Mouse (Mus musculus) CH12.LX (cell line): ENCODE measurements around the gene Nr1h4. TPM values are rescaled to one million over a fixed set of nuclear protein-coding genes. Genes with fewer than 3 reads are reported as not detected.

Source experiments
- DNase-seq: peaks from one replicate; pipeline ENCODE4 v3.0.0-alpha.2; 2013; ENCODE audit errors: extremely low read depth
- H3K27ac ChIP-seq: 2 replicates; pipeline ENCODE4 v1.5.1; 2012; ENCODE audit warnings: low read depth, mild to moderate bottlenecking, control low read depth, moderate library complexity; ENCODE audit not compliant: insufficient read depth
- H3K27me3 ChIP-seq: replicated peaks from 2 replicates; pipeline ENCODE3; 2012; ENCODE audit warnings: inconsistent platforms
- H3K36me3 ChIP-seq, 2 experiments: replicated peaks in 1 of 2; 2 replicates each; pipeline versions ENCODE3 to v1.6.1; 2012; ENCODE audit warnings: inconsistent platforms in 1 of 2, low read length in 1 of 2, mild to moderate bottlenecking in 1 of 2, mixed read lengths in 1 of 2, moderate library complexity in 1 of 2; ENCODE audit not compliant: control insufficient read depth in 1 of 2, insufficient read depth in 1 of 2
- H3K4me1 ChIP-seq, 2 experiments: 2 replicates each; pipeline ENCODE4 v1.6.1; 2012; ENCODE audit warnings: inconsistent platforms in 1 of 2, moderate library complexity in 1 of 2; ENCODE audit not compliant: insufficient read depth in 2 of 2, control insufficient read depth in 1 of 2
- H3K4me2 ChIP-seq: 2 replicates; pipeline ENCODE4 v1.6.1; 2012; ENCODE audit warnings: low read depth, mild to moderate bottlenecking, control low read depth; ENCODE audit not compliant: poor library complexity, insufficient read depth, severe bottlenecking
- H3K4me3 ChIP-seq, 3 experiments: fragments of 150-350 bp in 1 of 3; sonication (generic) in 1 of 3; replicated peaks in 1 of 3; 2 replicates each; pipeline versions ENCODE3 to v1.5.1; 2011 to 2012; ENCODE audit warnings: low read depth in 2 of 3, low read length in 2 of 3, mild to moderate bottlenecking in 2 of 3, moderate library complexity in 2 of 3, control low read depth in 1 of 3, improper control_type of control experiment in 1 of 3, inconsistent platforms in 1 of 3, mixed read lengths in 1 of 3; ENCODE audit not compliant: poor library complexity in 1 of 3
- H3K79me2 ChIP-seq: replicated peaks from 2 replicates; pipeline ENCODE4 v1.6.1; 2012; ENCODE audit warnings: mild to moderate bottlenecking, moderate library complexity; ENCODE audit not compliant: control insufficient read depth, poor library complexity, insufficient read depth, severe bottlenecking; ENCODE audit errors: extremely low read depth
- H3K9ac ChIP-seq: 2 replicates; pipeline ENCODE4 v1.6.1; 2012; ENCODE audit warnings: low read depth, mild to moderate bottlenecking, control low read depth, moderate library complexity; ENCODE audit not compliant: insufficient read depth
- H3K9me3 ChIP-seq: replicated peaks from 2 replicates; pipeline ENCODE3; 2012; ENCODE audit warnings: low read length, inconsistent platforms, mixed read lengths
- CHD1 ChIP-seq: IDR thresholded peaks from 2 replicates; pipeline ENCODE4 v1.6.1; 2012; ENCODE audit warnings: low read depth, low read length, improper control_type of control experiment, inconsistent platforms
- CHD2 ChIP-seq: IDR thresholded peaks from 2 replicates; pipeline ENCODE4 v1.6.1; 2011; ENCODE audit warnings: low read length, improper control_type of control experiment
- ELF1 ChIP-seq: IDR thresholded peaks from 2 replicates; pipeline ENCODE4 v1.6.1; 2014; ENCODE audit warnings: low read depth, mild to moderate bottlenecking, inconsistent platforms, low read length, improper control_type of control experiment
- ETS1 ChIP-seq: conservative IDR thresholded peaks from 2 replicates; pipeline ENCODE4 v1.6.1; 2012; ENCODE audit warnings: low read depth, mild to moderate bottlenecking, inconsistent platforms, low read length, improper control_type of control experiment, moderate library complexity
- GABPA ChIP-seq: IDR thresholded peaks from 2 replicates; pipeline ENCODE4 v1.6.1; 2012; ENCODE audit warnings: low read depth, low read length, improper control_type of control experiment, inconsistent platforms; ENCODE audit not compliant: insufficient replicate concordance
- HCFC1 ChIP-seq: IDR thresholded peaks from 2 replicates; pipeline ENCODE4 v1.6.1; 2012; ENCODE audit warnings: low read depth, mild to moderate bottlenecking, inconsistent platforms, low read length, improper control_type of control experiment
- IRF4 ChIP-seq: IDR thresholded peaks from 2 replicates; pipeline ENCODE4 v1.6.1; 2014; ENCODE audit warnings: low read depth, mild to moderate bottlenecking, inconsistent platforms, low read length, improper control_type of control experiment
- MAFK ChIP-seq: IDR thresholded peaks from 2 replicates; pipeline ENCODE4 v1.6.1; 2011; ENCODE audit warnings: low read length, improper control_type of control experiment; ENCODE audit not compliant: insufficient replicate concordance
- MAX ChIP-seq: IDR thresholded peaks from 2 replicates; pipeline ENCODE4 v1.6.1; 2011; ENCODE audit warnings: low read length, improper control_type of control experiment
- NELFE ChIP-seq: IDR thresholded peaks from 2 replicates; pipeline ENCODE4 v1.6.1; 2011; ENCODE audit warnings: low read depth, low read length, improper control_type of control experiment
- NRF1 ChIP-seq: IDR thresholded peaks from 2 replicates; pipeline ENCODE4 v1.6.1; 2014; ENCODE audit warnings: low read depth, mild to moderate bottlenecking, inconsistent platforms, low read length, improper control_type of control experiment, moderate library complexity
- POLR2A ChIP-seq: IDR thresholded peaks from 2 replicates; pipeline ENCODE4 v1.6.1; 2011; ENCODE audit warnings: low read depth, mild to moderate bottlenecking, improper control_type of control experiment, low read length
- RAD21 ChIP-seq: IDR thresholded peaks from 2 replicates; pipeline ENCODE4 v1.6.1; 2011; ENCODE audit warnings: low read depth, mild to moderate bottlenecking, low read length, improper control_type of control experiment, moderate library complexity
- RCOR1 ChIP-seq: conservative IDR thresholded peaks from 2 replicates; pipeline ENCODE4 v1.6.1; 2012; ENCODE audit warnings: low read depth, mild to moderate bottlenecking, inconsistent platforms, low read length, improper control_type of control experiment
- TCF12 ChIP-seq: IDR thresholded peaks from 2 replicates; pipeline ENCODE4 v1.6.1; 2014; ENCODE audit warnings: low read depth, mild to moderate bottlenecking, inconsistent platforms, low read length, improper control_type of control experiment
- UBTF ChIP-seq: IDR thresholded peaks from 2 replicates; pipeline ENCODE4 v1.6.1; 2012; ENCODE audit warnings: low read depth, mild to moderate bottlenecking, inconsistent platforms, low read length, improper control_type of control experiment, moderate library complexity
- USF1 ChIP-seq: IDR thresholded peaks from 2 replicates; pipeline ENCODE4 v1.6.1; 2014; ENCODE audit warnings: low read depth, mild to moderate bottlenecking, inconsistent platforms, low read length, improper control_type of control experiment
- ZMIZ1 ChIP-seq: IDR thresholded peaks from 2 replicates; pipeline ENCODE4 v1.6.1; 2012; ENCODE audit warnings: low read depth, mild to moderate bottlenecking, inconsistent platforms, low read length, improper control_type of control experiment
- ZNF384 ChIP-seq: IDR thresholded peaks from 2 replicates; pipeline ENCODE4 v1.6.1; 2012; ENCODE audit warnings: low read depth, low read length, improper control_type of control experiment, inconsistent platforms
- dilution Hi-C: fragments of 300-500 bp; cut with MboI; formaldehyde crosslinking; loops from 2 replicates; pipeline ENCODE4 v1.14.3; 2020; ENCODE audit warnings: low sequenced_read_pairs; ENCODE audit not compliant: extremely low pct_unique_long_range_greater_than_20kb, extremely low pct_ligation_motif_present
- in situ Hi-C: fragments of 300-500 bp; cut with MboI; formaldehyde crosslinking; loops from 3 replicates; pipeline ENCODE4 v1.14.3; 2019; ENCODE audit warnings: low sequenced_read_pairs, low pct_ligation_motif_present, low pct_unique_long_range_greater_than_20kb, mixed read lengths
- polyA plus RNA-seq: library from polyadenylated mRNA; unstranded; fragments of >175 nt; gene quantifications from 2 replicates; pipeline ENCODE4 v1.2.1, GENCODE M21; 2012; ENCODE audit warnings: low read depth; ENCODE audit not compliant: insufficient read length
- total RNA-seq, 2 experiments: library from RNA; depleted of rRNA; stranded (reverse); fragments of 300-350 nt in 1 of 2; fragments of >200 nt in 1 of 2; gene quantifications; 2 replicates each; pipeline ENCODE4 v1.2.3; 2012 to 2014

Nr1h4 gene
- total and polyA plus RNA-seq, 3 experiments: not detected

GRCm38 (mm10) chr10:89404936-89405335 is 128.4 kb downstream of the Nr1h4 start:
- no peak for DNase-seq
- TF ChIP-seq NELFE: no peak
- no peak for TF ChIP-seq RCOR1
- TF ChIP-seq MAFK: no peak
- no peak for TF ChIP-seq RAD21
- no peak for TF ChIP-seq ETS1
- TF ChIP-seq CHD2: no peak
- no peak for TF ChIP-seq MAX
- no peak for TF ChIP-seq HCFC1
- TF ChIP-seq IRF4: no peak
- TF ChIP-seq GABPA: no peak
- TF ChIP-seq CHD1: no peak
- TF ChIP-seq USF1: no peak
- no peak for TF ChIP-seq ZNF384
- no peak for TF ChIP-seq UBTF
- TF ChIP-seq ZMIZ1: no peak
- TF ChIP-seq ELF1: no peak
- TF ChIP-seq POLR2A: no peak
- TF ChIP-seq TCF12: no peak
- no peak for TF ChIP-seq NRF1
- in situ Hi-C loops: no loop called here
- H3K9me3 ChIP-seq: peaks cover 13% of the 10 kb centered on the region
- peaks cover 0 to 15% of the 10 kb centered on the region in 2 experiments; a peak in 2 of 4 replicates for H3K4me1 ChIP-seq
- H3K4me3 ChIP-seq: no peak overlapping the region
- no peaks in the 10 kb centered on the region for H3K79me2 ChIP-seq
- no peak overlapping the region for H3K9ac ChIP-seq
- dilution Hi-C loops: no loop called here
- H3K4me2 ChIP-seq: no peak overlapping the region
- H3K27ac ChIP-seq: no peak overlapping the region
- H3K27me3 ChIP-seq: no peaks in the 10 kb centered on the region
- H3K36me3 ChIP-seq: peaks cover 0 to 3% of the 10 kb centered on the region in 2 experiments

Other genes starting within 250 kb of the Nr1h4 start
- gene Ano4, start 188.8 kb downstream of the Nr1h4 start, total RNA-seq (2012; rRNA removed): not detected in 2 replicates
- not detected in 2 replicates for gene Ano4, start 188.8 kb downstream of the Nr1h4 start, total RNA-seq (2014; rRNA removed)
- not detected in 2 replicates for gene Ano4, start 188.8 kb downstream of the Nr1h4 start, polyA plus RNA-seq
- 8.3 and 9.4 TPM in 2 replicates for gene Gas2l3, start 89.6 kb downstream of the Nr1h4 start, total RNA-seq (2012; rRNA removed)
- gene Gas2l3, start 89.6 kb downstream of the Nr1h4 start, total RNA-seq (2014; rRNA removed): 10.7 and 12.2 TPM in 2 replicates
- gene Gas2l3, start 89.6 kb downstream of the Nr1h4 start, polyA plus RNA-seq: 7.3 and 8.8 TPM in 2 replicates
- gene Slc17a8, start 87.7 kb upstream of the Nr1h4 start, total RNA-seq (2012; rRNA removed): not detected in 2 replicates
- gene Slc17a8, start 87.7 kb upstream of the Nr1h4 start, total RNA-seq (2014; rRNA removed): not detected in 2 replicates
- not detected in 2 replicates for gene Slc17a8, start 87.7 kb upstream of the Nr1h4 start, polyA plus RNA-seq
- 14.1 and 15.1 TPM in 2 replicates for gene Scyl2, start 152.7 kb upstream of the Nr1h4 start, total RNA-seq (2012; rRNA removed)
- gene Scyl2, start 152.7 kb upstream of the Nr1h4 start, total RNA-seq (2014; rRNA removed): 17.4 and 19.5 TPM in 2 replicates
- gene Scyl2, start 152.7 kb upstream of the Nr1h4 start, polyA plus RNA-seq: 15.5 and 17.2 TPM in 2 replicates
- gene Actr6, start 198.7 kb upstream of the Nr1h4 start, total RNA-seq (2012; rRNA removed): 11.7 and 14.6 TPM in 2 replicates
- gene Actr6, start 198.7 kb upstream of the Nr1h4 start, total RNA-seq (2014; rRNA removed): 48.4 and 50.5 TPM in 2 replicates
- gene Actr6, start 198.7 kb upstream of the Nr1h4 start, polyA plus RNA-seq: 18.0 and 21.4 TPM in 2 replicates
- 31.5 and 40.1 TPM in 2 replicates for gene Uhrf1bp1l, start 211.4 kb upstream of the Nr1h4 start, total RNA-seq (2012; rRNA removed)
- 18.8 and 19.6 TPM in 2 replicates for gene Uhrf1bp1l, start 211.4 kb upstream of the Nr1h4 start, total RNA-seq (2014; rRNA removed)
- 26.5 and 27.9 TPM in 2 replicates for gene Uhrf1bp1l, start 211.4 kb upstream of the Nr1h4 start, polyA plus RNA-seq